Mouse (Mus musculus) lung, embryonic 14.5 days (tissue): ENCODE results near the gene Gm49384. TPM values are rescaled to one million over a fixed set of nuclear protein-coding genes. Genes with fewer than 3 reads are reported as not detected.
"Not testable (repeated sequence)": the region's sequence is repeated elsewhere in the genome, so short reads cannot be mapped to it uniquely, and the experiment has no call there.

Source experiments
- ATAC-seq: fragments of 200-750 bp; cut with Nextera tagmentation; 2 replicates; pipeline ENCODE4 v1.8.0; 2017; ENCODE audit warnings: mild to moderate bottlenecking, moderate TSS enrichment, moderate library complexity; ENCODE audit not compliant: insufficient read depth
- DNase-seq: peaks from one replicate; pipeline ENCODE4 v3.0.0-alpha.2; 2015
- H3K27ac ChIP-seq: fragments of 300-500 bp; sonication (generic); 2 replicates; pipeline ENCODE4 v1.5.1; 2014; ENCODE audit warnings: low read depth, mild to moderate bottlenecking, moderate library complexity
- H3K27me3 ChIP-seq: fragments of 300-500 bp; sonication (generic); 2 replicates; pipeline ENCODE4 v1.6.1; 2014; ENCODE audit warnings: low read length, control low read depth; ENCODE audit not compliant: insufficient read depth
- H3K36me3 ChIP-seq: fragments of 300-500 bp; sonication (generic); 2 replicates; pipeline ENCODE4 v1.6.1; 2014; ENCODE audit warnings: control low read depth; ENCODE audit not compliant: insufficient read depth
- H3K4me1 ChIP-seq: fragments of 300-500 bp; sonication (generic); 2 replicates; pipeline ENCODE4 v1.6.1; 2014; ENCODE audit warnings: antibody characterized with exemption, control low read depth; ENCODE audit not compliant: insufficient read depth
- H3K4me2 ChIP-seq: fragments of 300-500 bp; sonication (generic); 2 replicates; pipeline ENCODE4 v1.6.1; 2014; ENCODE audit warnings: mild to moderate bottlenecking
- H3K4me3 ChIP-seq: fragments of 300-500 bp; sonication (generic); 2 replicates; pipeline ENCODE4 v1.5.1; 2014; ENCODE audit warnings: low read depth, low read length
- H3K9ac ChIP-seq: fragments of 300-500 bp; sonication (generic); 2 replicates; pipeline ENCODE4 v1.6.1; 2014
- H3K9me3 ChIP-seq: fragments of 300-500 bp; sonication (generic); 2 replicates; pipeline ENCODE4 v1.6.1; 2016; ENCODE audit warnings: low read depth, low read length, control low read depth
- CTCF ChIP-seq: IDR thresholded peaks from 2 replicates; pipeline ENCODE4 v1.5.1; 2016; ENCODE audit warnings: antibody characterized with exemption, low read depth
- WGBS: fragments of 180-500 bp; shearing (Covaris S2); extraction: QIAGEN DNeasy Blood & Tissue Kit; methylation state at CpG from one replicate; pipeline ENCODE4 v1.1.7; 2014; 5-methylcytosine and 5-hydroxymethylcytosine counted together
- polyA plus RNA-seq: library from polyadenylated mRNA; unstranded; fragments of >200 nt; fragmentation: Nextera tagmentation; extraction: Ambion mirVana; gene quantifications from 2 replicates; pipeline ENCODE4 v1.2.1, GENCODE M21; 2014

Gm49384 gene
- polyA plus RNA-seq, 1 experiment from 2014 or later: 28.7 TPM

- H3K9me3 ChIP-seq: no peaks in the 10 kb centered on the region
- no peaks in the 10 kb centered on the region for H3K27me3 ChIP-seq
- DNase-seq (no peak), ATAC-seq (peak; percentile 57)
- H3K27ac ChIP-seq: no peak overlapping the region; the same call in 1 of the 2 replicates
- H3K9ac ChIP-seq: peak overlapping the region; percentile 71
- peaks cover 5% of the 10 kb centered on the region for H3K4me1 ChIP-seq
- no peak for TF ChIP-seq CTCF
- peak overlapping the region; percentile 81 for H3K4me3 ChIP-seq
- WGBS: 8% methylated on average over 18 of the region's 18 CpGs
- H3K4me2 ChIP-seq: peak overlapping the region; percentile 86
- H3K36me3 ChIP-seq: peaks cover 10% of the 10 kb centered on the region
These were observed 36.2 kb downstream of the Gm49384 start for GRCm38 (mm10) chr12:69167656-69168460.

- H3K4me3 ChIP-seq, DNase-seq, H3K27me3 ChIP-seq, H3K4me1 ChIP-seq, H3K27ac ChIP-seq, H3K9me3 ChIP-seq, H3K9ac ChIP-seq, ATAC-seq, H3K4me2 ChIP-seq, H3K36me3 ChIP-seq: not testable (repeated sequence)
- WGBS: 66% methylated on average over 8 of the region's 8 CpGs
These were observed 37.0 kb downstream of the Gm49384 start for GRCm38 (mm10) chr12:69166861-69167581.

GRCm38 (mm10) chr12:69164904-69165303 lies 39.2 kb downstream of the Gm49384 start:
- no peak overlapping the region for H3K4me3 ChIP-seq
- no peaks in the 10 kb centered on the region for H3K9me3 ChIP-seq
- no peak overlapping the region for H3K9ac ChIP-seq
- 30% methylated on average over 3 of the region's 3 CpGs for WGBS
- H3K27me3 ChIP-seq: no peaks in the 10 kb centered on the region
- no peaks in the 10 kb centered on the region for H3K36me3 ChIP-seq
- no peak overlapping the region for H3K4me2 ChIP-seq
- no peak overlapping the region for H3K27ac ChIP-seq
- DNase-seq: no peak
- TF ChIP-seq CTCF: no peak
- peaks cover 2% of the 10 kb centered on the region for H3K4me1 ChIP-seq
- no peak for ATAC-seq

- not testable (repeated sequence) for H3K4me3 ChIP-seq, H3K36me3 ChIP-seq, H3K4me1 ChIP-seq, H3K27me3 ChIP-seq, DNase-seq, H3K4me2 ChIP-seq, H3K9ac ChIP-seq, ATAC-seq, H3K9me3 ChIP-seq, H3K27ac ChIP-seq
- 84% methylated on average over 4 of the region's 4 CpGs for WGBS
These were observed 40.5 kb downstream of the Gm49384 start for GRCm38 (mm10) chr12:69163586-69163985.

- 69% methylated on average over 2 of the region's 2 CpGs for WGBS
- H3K27ac ChIP-seq, H3K9me3 ChIP-seq, H3K4me2 ChIP-seq, H3K4me1 ChIP-seq, ATAC-seq, H3K9ac ChIP-seq, H3K4me3 ChIP-seq, H3K27me3 ChIP-seq, DNase-seq: not testable (repeated sequence)
- peaks cover 23% of the 10 kb centered on the region for H3K36me3 ChIP-seq
These were observed 43.4 kb downstream of the Gm49384 start for GRCm38 (mm10) chr12:69160677-69161076.

GRCm38 (mm10) chr12:69159578-69159940 lies 44.5 kb downstream of the Gm49384 start:
- H3K4me1 ChIP-seq: no peaks in the 10 kb centered on the region
- no peaks in the 10 kb centered on the region for H3K9me3 ChIP-seq
- 5% methylated on average over 9 of the region's 9 CpGs for WGBS
- peak overlapping the region; percentile 74 for H3K4me3 ChIP-seq
- no peak overlapping the region for H3K9ac ChIP-seq
- peak; percentile 78 for TF ChIP-seq CTCF
- H3K36me3 ChIP-seq: peaks cover 28% of the 10 kb centered on the region
- DNase-seq: peak; percentile 91
- no peaks in the 10 kb centered on the region for H3K27me3 ChIP-seq
- H3K4me2 ChIP-seq: peak overlapping the region; percentile 45
- no peak for ATAC-seq
- no peak overlapping the region for H3K27ac ChIP-seq

- under 1% methylated on average over 58 of the region's 68 CpGs for WGBS
- peak; percentile 99 for ATAC-seq
- peak within 1 kb of the TSS; percentile 96 for H3K27ac ChIP-seq
These were observed 45.1 kb downstream of the Gm49384 start, which contains the start of gene Rps29 for GRCm38 (mm10) chr12:69158765-69159577. Gene Rps29, minus strand, starts transcription at chr12:69159186.

More at GRCm38 (mm10) chr12:69158765-69159577, 45.1 kb downstream of the Gm49384 start, which contains the start of gene Rps29:
- DNase-seq: peak; percentile 100
- H3K9me3 ChIP-seq, H3K27me3 ChIP-seq, H3K4me1 ChIP-seq: not testable (repeated sequence)
- Histone ChIP-seq H3K4me2 (peak within 1 kb of the TSS; percentile 86), H3K9ac (peak within 1 kb of the TSS; percentile 89), H3K36me3 (peaks cover 28% of the 10 kb centered on the region), H3K4me3 (peak within 1 kb of the TSS; percentile 74)
